Mouse (Mus musculus) midbrain, embryonic 10.5 days (tissue): ENCODE results near the gene Spef2. TPM values are rescaled to one million over a fixed set of nuclear protein-coding genes. Genes with fewer than 3 reads are reported as not detected.
"Not testable (repeated sequence)": the region's sequence is repeated elsewhere in the genome, so short reads cannot be mapped to it uniquely, and the experiment has no call there.

ENCODE experiments used
- DNase-seq: peaks from one replicate; pipeline ENCODE4 v3.0.0-alpha.2; 2017; ENCODE audit warnings: low spot score
- H3K27ac ChIP-seq: fragments of 300-500 bp; sonication (generic); replicated peaks from 2 replicates; pipeline ENCODE4 v1.5.1; 2016; ENCODE audit warnings: mild to moderate bottlenecking
- H3K27me3 ChIP-seq: fragments of 300-500 bp; sonication (generic); 2 replicates; pipeline ENCODE4 v1.6.1; 2016; ENCODE audit warnings: low read depth, mild to moderate bottlenecking; ENCODE audit not compliant: poor library complexity, severe bottlenecking
- H3K36me3 ChIP-seq: fragments of 300-500 bp; sonication (generic); 2 replicates; pipeline ENCODE4 v1.6.1; 2016; ENCODE audit warnings: mild to moderate bottlenecking, moderate library complexity
- H3K4me1 ChIP-seq: fragments of 300-500 bp; sonication (generic); 2 replicates; pipeline ENCODE4 v1.6.1; 2016
- H3K4me3 ChIP-seq: fragments of 300-500 bp; sonication (generic); 2 replicates; pipeline ENCODE4 v1.5.1; 2016; ENCODE audit warnings: mild to moderate bottlenecking, moderate library complexity
- H3K9me3 ChIP-seq: fragments of 300-500 bp; sonication (generic); replicated peaks from 2 replicates; pipeline ENCODE4 v1.6.1; 2016; ENCODE audit warnings: mild to moderate bottlenecking
- WGBS: fragments of 180-500 bp; shearing (Covaris S2); methylation state at CpG from one replicate; pipeline ENCODE4 v1.1.7; 2016; 5-methylcytosine and 5-hydroxymethylcytosine counted together
- polyA plus RNA-seq: library from polyadenylated mRNA; unstranded; fragments of >200 nt; fragmentation: Nextera tagmentation; extraction: Ambion mirVana; gene quantifications from 2 replicates; pipeline ENCODE4 v1.2.1, GENCODE M21; 2016

The Spef2 gene
- polyA plus RNA-seq, 1 experiment from 2014 or later, result 0.57 TPM

GRCm38 (mm10) chr15:9567316-9567715, 181.4 kb downstream of the Spef2 start:
- Histone ChIP-seq H3K36me3 (no peaks in the 10 kb centered on the region), H3K4me1 (no peaks in the 10 kb centered on the region), H3K27me3 (no peaks in the 10 kb centered on the region), H3K27ac (no peak overlapping the region), H3K4me3 (no peak overlapping the region), H3K9me3 (no peaks in the 10 kb centered on the region)
- no peak for DNase-seq
- WGBS, result 87% methylated on average over 4 of the region's 4 CpGs

- 92% methylated on average over 6 of the region's 6 CpGs for WGBS
- no peaks in the 10 kb centered on the region for H3K4me1 ChIP-seq
- H3K27ac ChIP-seq, result no peak overlapping the region
- no peaks in the 10 kb centered on the region for H3K9me3 ChIP-seq
- H3K4me3 ChIP-seq, result no peak overlapping the region
- no peak for DNase-seq
- no peaks in the 10 kb centered on the region for H3K36me3 ChIP-seq
- H3K27me3 ChIP-seq, result no peaks in the 10 kb centered on the region
These were observed 183.3 kb downstream of the Spef2 start for GRCm38 (mm10) chr15:9565396-9565795.

- 80% methylated on average over 3 of the region's 3 CpGs for WGBS
- no peaks in the 10 kb centered on the region for H3K9me3 ChIP-seq
- H3K27ac ChIP-seq, result no peak overlapping the region
- no peaks in the 10 kb centered on the region for H3K36me3 ChIP-seq
- no peak for DNase-seq
- no peaks in the 10 kb centered on the region for H3K4me1 ChIP-seq
- no peak overlapping the region for H3K4me3 ChIP-seq
- H3K27me3 ChIP-seq, result no peaks in the 10 kb centered on the region
These were observed 184.5 kb downstream of the Spef2 start for GRCm38 (mm10) chr15:9564156-9564555.

- 92% methylated on average over 15 of the region's 15 CpGs for WGBS
- H3K4me1 ChIP-seq, H3K36me3 ChIP-seq, H3K27ac ChIP-seq, H3K9me3 ChIP-seq, H3K27me3 ChIP-seq, H3K4me3 ChIP-seq, DNase-seq: not testable (repeated sequence)
These were observed 191.4 kb downstream of the Spef2 start for GRCm38 (mm10) chr15:9557264-9557663.

GRCm38 (mm10) chr15:9548951-9549350, 199.7 kb downstream of the Spef2 start:
- H3K36me3 ChIP-seq, result no peaks in the 10 kb centered on the region
- H3K27ac ChIP-seq, result no peak overlapping the region
- no peaks in the 10 kb centered on the region for H3K27me3 ChIP-seq
- WGBS, result 94% methylated on average over 2 of the region's 2 CpGs
- no peaks in the 10 kb centered on the region for H3K4me1 ChIP-seq
- no peak overlapping the region for H3K4me3 ChIP-seq
- no peaks in the 10 kb centered on the region for H3K9me3 ChIP-seq
- DNase-seq, result no peak

- 86% methylated on average over 1 of the region's 1 CpGs for WGBS
- Histone ChIP-seq H3K27me3 (no peaks in the 10 kb centered on the region), H3K27ac (no peak overlapping the region), H3K4me3 (no peak overlapping the region), H3K4me1 (no peaks in the 10 kb centered on the region), H3K9me3 (no peaks in the 10 kb centered on the region), H3K36me3 (no peaks in the 10 kb centered on the region)
- DNase-seq, result no peak
These were observed 213.5 kb downstream of the Spef2 start for GRCm38 (mm10) chr15:9535200-9535599.

- Histone ChIP-seq H3K27ac (no peak overlapping the region), H3K4me1 (no peaks in the 10 kb centered on the region), H3K36me3 (no peaks in the 10 kb centered on the region), H3K4me3 (no peak overlapping the region), H3K9me3 (no peaks in the 10 kb centered on the region), H3K27me3 (no peaks in the 10 kb centered on the region)
- DNase-seq, result no peak
- WGBS, result 92% methylated on average over 3 of the region's 3 CpGs
These were observed 215.2 kb downstream of the Spef2 start for GRCm38 (mm10) chr15:9533356-9533902.

GRCm38 (mm10) chr15:9530076-9530475, 218.6 kb downstream of the Spef2 start, which contains the start of gene Il7r:
Il7r (minus strand) TSS chr15:9530176.
- DNase-seq, result no peak
- WGBS, result 90% methylated on average over 4 of the region's 4 CpGs
- Histone ChIP-seq H3K27ac (no peak within 1 kb of the TSS), H3K4me1 (no peaks in the 10 kb centered on the region), H3K9me3 (no peaks in the 10 kb centered on the region), H3K27me3 (no peaks in the 10 kb centered on the region), H3K36me3 (no peaks in the 10 kb centered on the region), H3K4me3 (no peak within 1 kb of the TSS)

GRCm38 (mm10) chr15:9529646-9530045, 219.0 kb downstream of the Spef2 start:
- H3K4me1 ChIP-seq, result no peaks in the 10 kb centered on the region
- no peaks in the 10 kb centered on the region for H3K27me3 ChIP-seq
- H3K27ac ChIP-seq, result no peak overlapping the region
- no peaks in the 10 kb centered on the region for H3K36me3 ChIP-seq
- 79% methylated on average over 3 of the region's 3 CpGs for WGBS
- H3K4me3 ChIP-seq, result no peak overlapping the region
- DNase-seq, result no peak
- no peaks in the 10 kb centered on the region for H3K9me3 ChIP-seq

Other genes starting within 250 kb of the Spef2 start
- 0.07 TPM in 1 of 2 replicates, not detected in the other for gene Il7r, start 218.7 kb downstream of the Spef2 start, polyA plus RNA-seq